Mouse (Mus musculus) limb, embryonic 11.5 days (tissue): ENCODE measurements around the gene Lmntd1. TPM values are rescaled to one million over a fixed set of nuclear protein-coding genes. Genes with fewer than 3 reads are reported as not detected.

ENCODE experiments used
- ATAC-seq: fragments of 200-750 bp; cut with Nextera tagmentation; 2 replicates; pipeline ENCODE4 v1.8.0; 2017; ENCODE audit warnings: low read depth; ENCODE audit not compliant: insufficient number of reproducible peaks, low FRiP score, low TSS enrichment
- DNase-seq: peaks from one replicate; pipeline ENCODE4 v3.0.0-alpha.2; 2015; ENCODE audit warnings: low spot score
- H3K27ac ChIP-seq: fragments of 300-500 bp; sonication (generic); replicated peaks from 2 replicates; pipeline ENCODE4 v1.5.1; 2014; ENCODE audit warnings: low read depth, mild to moderate bottlenecking, low read length
- H3K27me3 ChIP-seq: fragments of 300-500 bp; sonication (generic); 2 replicates; pipeline ENCODE4 v1.6.1; 2014; ENCODE audit warnings: mild to moderate bottlenecking, low read length, mixed read lengths; ENCODE audit not compliant: control insufficient read depth, insufficient read depth
- H3K36me3 ChIP-seq: fragments of 300-500 bp; sonication (generic); 2 replicates; pipeline ENCODE4 v1.6.1; 2014; ENCODE audit warnings: mild to moderate bottlenecking, low read length, moderate library complexity, mixed read lengths; ENCODE audit not compliant: control insufficient read depth, insufficient read depth
- H3K4me1 ChIP-seq: fragments of 300-500 bp; sonication (generic); 2 replicates; pipeline ENCODE4 v1.6.1; 2014; ENCODE audit warnings: low read length, mixed read lengths; ENCODE audit not compliant: control insufficient read depth, insufficient read depth
- H3K4me2 ChIP-seq: fragments of 300-500 bp; sonication (generic); 2 replicates; pipeline ENCODE4 v1.6.1; 2014; ENCODE audit warnings: low read depth, mild to moderate bottlenecking, moderate library complexity; ENCODE audit not compliant: severe bottlenecking
- H3K4me3 ChIP-seq: fragments of 300-500 bp; sonication (generic); 2 replicates; pipeline ENCODE4 v1.5.1; 2014; ENCODE audit warnings: low read depth, low read length
- H3K9ac ChIP-seq: fragments of 300-500 bp; sonication (generic); 2 replicates; pipeline ENCODE4 v1.6.1; 2014; ENCODE audit warnings: mild to moderate bottlenecking, low read length
- H3K9me3 ChIP-seq: fragments of 300-500 bp; sonication (generic); 2 replicates; pipeline ENCODE4 v1.6.1; 2016; ENCODE audit warnings: low read length; ENCODE audit not compliant: control insufficient read depth
- WGBS: fragments of 180-500 bp; shearing (Covaris S2); extraction: QIAGEN DNeasy Blood & Tissue Kit; methylation state at CpG from one replicate; pipeline ENCODE4 v1.1.7; 2014; 5-methylcytosine and 5-hydroxymethylcytosine counted together
- polyA plus RNA-seq: library from polyadenylated mRNA; unstranded; fragments of >200 nt; fragmentation: Nextera tagmentation; extraction: Ambion mirVana; gene quantifications from 2 replicates; pipeline ENCODE4 v1.2.1, GENCODE M21; 2014

Lmntd1 gene
- polyA plus RNA-seq, 1 experiment from 2014 or later, result 0.37 TPM

- Histone ChIP-seq H3K9ac (no peak overlapping the region), H3K36me3 (no peaks in the 10 kb centered on the region), H3K4me3 (no peak overlapping the region), H3K4me2 (no peak overlapping the region), H3K27ac (no peak overlapping the region), H3K9me3 (no peaks in the 10 kb centered on the region), H3K27me3 (no peaks in the 10 kb centered on the region), H3K4me1 (no peaks in the 10 kb centered on the region)
- WGBS, result 82% methylated on average over 10 of the region's 10 CpGs
- DNase-seq (no peak), ATAC-seq (no peak)
Observed at GRCm38 (mm10) chr6:145320156-145320555, 294.0 kb downstream of the Lmntd1 start.

Other genes starting within 250 kb of the Lmntd1 start
- gene Tuba3b, start 1.4 kb upstream of the Lmntd1 start, polyA plus RNA-seq, result not detected in 2 replicates
- 8.0 and 10.3 TPM in 2 replicates for gene Rassf8, start 132.4 kb upstream of the Lmntd1 start, polyA plus RNA-seq